Mouse (Mus musculus) layer of hippocampus, adult 2 months (tissue): ENCODE data around the gene Ralgapa2. TPM values are rescaled to one million over a fixed set of nuclear protein-coding genes. Genes with fewer than 3 reads are reported as not detected.

ENCODE experiments used
- DNase-seq, 2 experiments: peaks; one replicate each; pipeline ENCODE4 v3.0.0; 2022; ENCODE audit warnings: low spot score in 2 of 2
- H3K27ac ChIP-seq: fragments of 200-600 bp; 2 replicates; pipeline ENCODE4 v1.8.1; 2022
- H3K4me3 ChIP-seq: fragments of 200-600 bp; 2 replicates; pipeline ENCODE4 v1.8.1; 2022; ENCODE audit warnings: mild to moderate bottlenecking
- CTCF ChIP-seq: fragments of 200-600 bp; conservative IDR thresholded peaks from 2 replicates; pipeline ENCODE4 v1.8.1; 2022; ENCODE audit warnings: antibody characterized with exemption, mild to moderate bottlenecking, moderate library complexity
- total RNA-seq, 2 experiments: library from RNA; stranded (reverse); gene quantifications; 2 replicates each; pipeline ENCODE4 v1.2.3; 2021

Gene Ralgapa2
- total RNA-seq, 2 experiments from 2014 or later: 25.7 to 29.8 TPM

DNA sequence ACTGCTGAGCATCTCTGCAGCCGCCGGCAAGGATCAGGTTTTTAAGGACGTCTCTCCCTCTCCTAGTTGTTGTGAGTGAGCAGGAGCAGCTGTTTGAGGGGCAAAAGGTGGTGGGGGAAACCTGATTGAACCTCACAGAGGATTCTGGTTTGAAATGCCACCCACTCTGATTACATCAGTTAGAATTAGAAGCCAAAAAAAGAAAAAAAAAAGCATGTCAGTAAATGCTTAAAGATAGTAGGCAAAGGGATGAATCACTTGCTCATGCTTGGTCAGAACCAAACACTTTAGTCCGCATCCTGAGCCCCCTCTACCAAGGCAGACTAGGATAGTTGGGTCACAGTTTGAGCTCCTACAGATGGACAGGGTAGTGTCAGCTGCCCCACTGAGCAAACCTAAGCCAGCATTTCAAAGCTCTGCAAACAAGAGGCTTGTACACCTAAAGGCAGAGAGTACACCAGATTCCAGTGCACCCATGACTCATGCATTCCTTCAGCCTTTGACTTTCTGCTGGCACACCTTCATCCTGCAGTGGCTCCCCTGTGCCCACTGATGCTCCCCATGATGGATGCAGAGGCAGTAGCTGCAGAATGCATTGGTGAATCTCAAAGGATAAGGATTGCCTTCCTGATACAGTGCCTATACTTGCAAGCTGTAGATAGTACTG lies 265.6 kb downstream of the Ralgapa2 start:
- Histone ChIP-seq H3K4me3 (no peak overlapping the region), H3K27ac (no peak overlapping the region)
- TF ChIP-seq CTCF: no peak
- no peak for DNase-seq

DNA sequence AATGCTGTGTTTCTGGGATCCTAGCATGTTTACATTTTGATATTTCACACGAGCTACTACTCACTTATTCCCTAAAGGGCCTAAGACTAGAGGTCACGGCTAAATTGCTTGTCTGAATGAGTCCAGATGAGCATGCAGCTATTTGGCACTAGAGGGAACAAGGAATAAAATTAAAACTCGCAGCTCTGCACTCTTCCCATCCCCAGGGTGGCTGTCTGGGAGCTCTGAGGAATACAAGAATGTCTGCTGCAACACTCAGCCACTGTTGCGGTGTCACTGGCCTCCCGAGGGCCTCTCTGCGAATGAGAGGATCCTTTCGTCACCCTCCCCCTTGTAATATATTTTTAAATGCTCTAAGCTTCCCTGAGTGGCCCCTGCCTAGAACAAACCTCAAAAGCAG lies 266.7 kb downstream of the Ralgapa2 start:
- no peak for DNase-seq
- no peak for TF ChIP-seq CTCF

DNA sequence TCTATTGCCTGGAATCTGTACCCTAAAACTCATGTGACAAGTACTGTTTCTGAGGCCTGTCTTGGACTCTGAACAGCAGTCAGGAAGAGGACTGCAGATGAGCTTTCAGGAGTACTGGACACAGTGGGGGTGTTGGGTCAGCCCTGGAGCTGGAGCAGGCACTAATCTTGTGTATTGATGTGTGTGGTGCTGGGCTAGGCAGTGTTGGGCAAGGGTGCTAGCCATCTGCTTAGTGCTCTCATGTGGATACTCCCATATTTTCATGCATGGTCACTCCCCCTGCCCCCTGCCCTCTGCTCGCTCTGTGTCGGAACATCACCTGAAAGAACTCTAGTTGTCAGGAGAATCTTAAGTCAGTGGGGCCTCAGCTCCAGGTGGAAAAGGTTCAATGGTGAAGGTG lies 268.1 kb downstream of the Ralgapa2 start:
- Histone ChIP-seq H3K27ac (no peak overlapping the region), H3K4me3 (no peak overlapping the region)
- DNase-seq: no peak
- TF ChIP-seq CTCF: no peak

More for the DNA sequence above, 266.7 kb downstream of the Ralgapa2 start:
- H3K4me3 ChIP-seq: no peak overlapping the region
- H3K27ac ChIP-seq: no peak overlapping the region

DNA sequence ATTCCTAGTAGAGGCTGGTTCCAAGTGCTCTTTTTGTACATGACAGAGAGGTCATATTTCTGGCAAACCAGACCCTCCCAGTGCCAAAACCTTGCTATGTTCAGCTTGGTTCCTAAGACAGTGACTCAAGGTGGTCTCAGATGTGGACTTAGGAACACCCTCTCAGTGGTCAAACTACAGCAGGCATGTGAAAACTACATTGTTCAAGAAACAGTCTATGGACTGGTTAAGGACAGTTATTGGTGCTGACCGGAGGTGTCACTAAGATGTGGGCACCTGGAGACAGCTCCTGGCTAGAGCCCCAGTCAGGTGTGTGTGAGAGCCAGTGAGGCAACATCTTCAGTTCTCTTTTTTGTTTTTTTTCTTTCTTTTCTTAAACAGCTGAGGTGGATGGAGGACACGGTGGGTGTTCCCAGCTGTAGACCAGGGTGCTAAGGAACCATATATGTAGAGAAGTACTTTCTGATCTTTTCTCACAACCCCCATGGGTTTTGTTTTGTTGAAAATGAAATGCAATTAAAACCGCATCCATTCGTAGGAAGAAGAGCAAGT lies 272.9 kb downstream of the Ralgapa2 start:
- TF ChIP-seq CTCF: no peak
- no peak for DNase-seq

DNA sequence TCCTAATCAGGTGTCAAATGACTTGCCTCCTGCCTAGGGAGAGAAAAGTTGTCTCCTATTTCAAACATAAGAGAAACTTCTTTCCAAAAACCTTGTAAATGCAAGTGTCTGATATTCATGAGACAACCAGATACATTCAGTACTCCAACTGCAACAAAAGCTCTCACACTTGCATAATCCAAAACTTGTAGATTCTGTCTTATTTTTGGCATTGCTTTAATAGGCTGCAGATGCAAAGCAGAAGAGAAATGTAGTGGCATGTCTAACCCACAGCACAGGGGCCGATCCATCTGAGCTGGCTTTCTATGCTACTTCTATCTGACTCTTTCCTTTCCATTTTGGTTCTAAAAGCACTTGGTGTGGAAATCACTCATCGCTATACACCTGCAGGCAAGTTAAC lies 280.7 kb downstream of the Ralgapa2 start:
- H3K27ac ChIP-seq: no peak overlapping the region
- no peak overlapping the region for H3K4me3 ChIP-seq
- no peak for TF ChIP-seq CTCF
- no peak for DNase-seq

More for the DNA sequence above, 272.9 kb downstream of the Ralgapa2 start:
- H3K27ac ChIP-seq: no peak overlapping the region
- no peak overlapping the region for H3K4me3 ChIP-seq

DNA sequence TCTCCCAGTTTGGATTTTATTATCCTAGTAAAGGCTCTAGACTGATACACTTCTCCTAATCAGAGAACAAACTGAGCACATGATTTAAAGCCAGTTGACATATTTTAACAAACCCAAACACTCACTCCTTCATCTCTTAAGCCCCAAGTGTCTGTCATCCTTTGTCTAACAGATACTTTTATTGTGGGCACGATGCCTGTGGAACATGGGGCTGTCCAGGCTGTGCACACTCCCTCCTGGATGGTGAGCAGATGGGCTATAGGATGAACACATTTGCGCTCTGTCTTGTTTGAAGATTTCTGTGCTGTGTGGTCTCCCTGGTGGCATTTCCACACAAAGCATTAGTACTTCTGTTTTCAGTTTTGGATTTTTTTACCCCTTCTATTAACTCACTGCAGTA lies 283.7 kb downstream of the Ralgapa2 start:
- no peak overlapping the region for H3K27ac ChIP-seq
- no peak for DNase-seq
- H3K4me3 ChIP-seq: no peak overlapping the region
- no peak for TF ChIP-seq CTCF

DNA sequence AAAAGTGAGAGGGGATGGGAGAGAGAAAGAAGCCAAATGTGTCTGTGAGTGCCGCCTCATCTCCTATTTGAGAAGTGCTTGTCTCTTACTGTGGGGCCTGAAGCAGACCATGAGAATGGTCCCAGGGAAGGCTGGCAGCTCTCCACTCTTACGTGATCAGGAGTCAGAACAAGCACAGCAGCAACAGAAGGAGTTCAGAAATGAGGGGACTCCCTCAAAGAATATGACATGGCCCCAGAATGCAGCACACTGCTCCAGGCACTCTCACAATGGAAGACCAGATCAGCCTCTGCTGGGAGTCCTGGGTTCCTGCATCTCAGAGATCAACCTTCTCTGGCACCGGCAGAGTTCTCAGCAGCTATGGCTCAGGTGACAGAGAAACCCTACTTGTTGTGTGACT lies 284.5 kb downstream of the Ralgapa2 start:
- Histone ChIP-seq H3K27ac (no peak overlapping the region), H3K4me3 (no peak overlapping the region)
- 0 out of 2 replicates have a peak, but pooled peaks have one; percentile 10 for TF ChIP-seq CTCF
- DNase-seq: no peak

DNA sequence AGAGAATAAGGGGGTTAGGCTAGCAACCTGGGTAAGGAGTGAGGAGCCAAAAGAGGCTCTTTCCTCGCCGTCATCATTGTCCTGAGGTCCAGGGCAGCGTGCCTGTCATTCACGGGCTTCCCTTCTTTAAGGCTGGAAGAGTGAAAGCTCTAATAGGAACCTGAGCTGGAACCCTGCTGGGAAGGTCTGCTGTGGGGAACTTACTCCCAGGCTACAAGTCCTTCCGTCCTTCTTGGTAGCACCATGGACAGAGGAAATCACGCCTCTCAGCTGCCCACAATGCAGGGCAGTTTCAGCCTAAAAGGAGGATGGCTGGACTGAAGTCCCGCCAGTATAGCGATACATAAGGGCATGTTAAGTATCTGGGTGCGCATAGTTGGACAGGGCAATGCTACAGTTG lies 285.7 kb downstream of the Ralgapa2 start:
- Histone ChIP-seq H3K4me3 (no peak overlapping the region), H3K27ac (no peak overlapping the region)
- no peak for TF ChIP-seq CTCF
- no peak for DNase-seq

DNA sequence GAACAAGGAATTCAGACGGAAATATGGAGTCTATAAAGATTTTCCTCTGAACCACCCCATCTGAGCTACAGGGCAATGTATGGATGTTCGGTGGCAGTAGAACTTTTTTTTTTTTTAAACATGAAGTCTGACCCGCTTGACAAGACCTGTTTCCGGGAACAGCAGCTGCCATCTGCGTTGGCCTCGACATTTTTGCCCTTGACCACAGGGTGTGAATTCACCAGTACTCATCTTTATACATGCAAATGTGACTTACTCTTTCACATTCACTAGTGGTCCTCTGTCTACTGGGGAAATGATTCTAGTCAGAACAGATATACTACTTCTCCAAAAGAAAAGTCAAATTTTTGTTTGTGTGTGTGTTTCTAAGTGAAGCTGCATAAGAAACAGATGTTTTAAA lies 286.3 kb downstream of the Ralgapa2 start:
- DNase-seq: no peak
- Histone ChIP-seq H3K27ac (no peak overlapping the region), H3K4me3 (no peak overlapping the region)
- no peak for TF ChIP-seq CTCF

DNA sequence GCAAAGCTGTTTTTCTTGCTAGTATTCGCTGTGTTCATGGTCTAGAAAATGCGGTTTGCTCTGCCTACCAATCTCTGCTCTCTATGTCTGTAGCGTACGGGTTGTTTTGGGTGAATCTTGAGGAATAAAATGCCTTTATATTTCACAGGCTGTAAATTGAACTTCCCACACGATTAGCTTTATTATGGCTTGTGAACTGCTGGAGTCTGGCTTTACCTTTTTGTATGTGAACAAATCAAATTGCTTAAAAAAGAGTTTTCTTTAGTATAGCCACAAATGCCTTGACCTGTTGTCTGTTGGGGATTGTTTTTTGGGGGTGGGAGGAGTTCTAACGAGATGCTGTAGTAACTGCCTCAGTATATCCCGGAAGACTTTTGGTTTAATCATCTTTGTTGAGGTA lies 288.0 kb downstream of the Ralgapa2 start:
- no peak for TF ChIP-seq CTCF
- Histone ChIP-seq H3K27ac (no peak overlapping the region), H3K4me3 (peak overlapping the region; percentile 57)
- no peak for DNase-seq

DNA sequence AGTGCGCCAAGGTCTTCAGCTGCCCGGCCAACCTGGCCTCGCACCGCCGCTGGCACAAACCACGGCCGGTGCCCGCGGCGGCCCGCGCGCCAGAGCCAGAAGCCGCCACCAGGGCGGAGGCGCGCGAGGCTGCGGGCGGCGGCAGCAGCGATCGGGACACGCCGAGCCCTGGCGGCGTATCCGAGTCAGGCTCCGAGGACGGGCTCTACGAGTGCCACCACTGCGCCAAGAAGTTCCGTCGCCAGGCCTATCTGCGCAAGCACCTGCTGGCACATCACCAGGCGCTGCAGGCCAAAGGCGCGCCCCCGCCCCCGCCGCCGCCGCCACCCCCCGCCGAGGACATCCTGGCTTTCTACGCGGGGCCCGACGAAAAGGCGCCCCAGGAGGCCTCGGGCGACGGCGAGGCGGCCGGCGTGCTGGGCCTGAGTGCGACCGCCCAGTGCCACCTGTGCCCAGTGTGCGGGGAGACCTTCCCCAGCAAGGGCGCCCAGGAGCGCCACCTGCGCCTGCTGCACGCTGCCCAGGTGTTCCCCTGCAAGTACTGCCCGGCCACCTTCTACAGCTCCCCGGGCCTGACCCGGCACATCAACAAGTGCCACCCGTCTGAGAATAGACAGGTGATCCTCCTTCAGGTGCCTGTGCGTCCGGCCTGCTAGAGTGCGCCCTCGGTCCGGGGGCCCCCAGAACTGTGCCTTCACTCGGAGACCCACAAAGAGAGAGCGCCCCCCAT lies 288.8 kb downstream of the Ralgapa2 start:
- H3K4me3 ChIP-seq: peak overlapping the region; percentile 57
- TF ChIP-seq CTCF: peak; percentile 52
- peak overlapping the region; percentile 78 for H3K27ac ChIP-seq
- DNase-seq: no peak

DNA sequence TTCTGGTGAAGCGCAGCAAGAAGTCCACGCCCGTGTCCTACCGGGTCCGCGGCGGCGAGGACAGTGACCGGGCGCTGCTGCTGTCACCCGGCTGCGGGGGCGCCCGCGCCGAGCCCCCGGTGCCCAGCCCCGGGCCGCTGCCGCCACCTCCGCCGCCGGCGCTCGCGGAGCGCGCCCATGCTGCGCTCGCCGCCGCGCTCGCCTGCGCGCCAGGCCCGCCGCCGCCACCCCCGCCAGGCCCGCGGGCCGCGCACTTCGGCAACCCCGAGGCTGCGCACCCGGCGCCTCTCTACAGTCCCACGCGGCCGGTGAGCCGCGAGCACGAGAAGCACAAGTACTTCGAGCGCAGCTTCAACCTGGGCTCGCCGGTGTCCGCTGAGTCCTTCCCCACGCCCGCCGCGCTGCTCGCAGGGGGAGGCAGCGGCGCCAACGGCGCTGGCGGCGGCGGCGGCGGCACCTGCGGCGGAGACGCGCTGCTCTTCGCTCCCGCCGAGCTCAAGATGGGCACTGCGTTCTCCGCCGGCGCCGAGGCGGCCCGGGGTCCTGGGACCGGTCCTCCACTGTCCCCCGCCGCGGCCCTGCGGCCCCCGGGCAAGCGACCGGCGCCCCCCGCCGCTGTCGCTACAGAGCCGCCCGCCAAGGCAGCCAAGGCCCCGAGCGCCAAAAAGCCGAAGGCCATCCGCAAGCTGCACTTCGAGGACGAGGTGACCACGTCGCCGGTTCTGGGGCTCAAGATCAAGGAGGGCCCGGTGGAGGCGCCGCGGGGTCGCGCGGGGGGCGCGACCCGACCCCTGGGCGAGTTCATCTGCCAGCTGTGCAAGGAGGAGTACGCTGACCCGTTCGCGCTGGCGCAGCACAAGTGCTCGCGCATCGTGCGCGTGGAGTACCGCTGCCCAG lies 289.6 kb downstream of the Ralgapa2 start:
- TF ChIP-seq CTCF: no peak
- Histone ChIP-seq H3K27ac (peak overlapping the region; percentile 83), H3K4me3 (peak overlapping the region; percentile 57)
- DNase-seq: no peak

DNA sequence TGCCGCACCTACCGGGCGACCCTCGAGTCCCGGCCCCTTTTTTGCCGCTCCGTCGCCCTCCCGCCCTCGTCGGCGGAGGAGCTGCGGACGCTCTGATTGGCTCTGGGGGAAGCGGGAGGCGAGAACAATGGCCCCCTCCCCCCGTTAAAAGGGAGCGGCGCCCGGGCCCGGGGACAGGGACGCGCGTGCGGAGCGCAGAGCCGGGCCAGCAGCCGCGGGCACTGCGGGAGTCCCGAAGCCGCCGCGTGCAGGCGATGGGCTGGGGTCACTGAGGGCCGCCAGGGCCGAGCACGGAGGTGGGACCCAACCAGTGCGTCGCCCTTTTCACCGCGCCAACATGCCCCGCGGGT lies 290.2 kb downstream of the Ralgapa2 start:
- no peak for TF ChIP-seq CTCF
- Histone ChIP-seq H3K4me3 (peak overlapping the region; percentile 57), H3K27ac (peak overlapping the region; percentile 83)
- DNase-seq: peak in 1 of 2 experiments; percentile 53
